Mouse (Mus musculus): ENCODE measurements at regions not wholly inside any gene's neighbourhood (a gene's known extent, or its start where the extent isn't known, plus 50 kb on each side); places are given as distances from the start of the nearest gene placed in this dataset.
A peak's percentile ranks its signal among the peaks of the same experiment; 100 is the strongest.

DNA sequence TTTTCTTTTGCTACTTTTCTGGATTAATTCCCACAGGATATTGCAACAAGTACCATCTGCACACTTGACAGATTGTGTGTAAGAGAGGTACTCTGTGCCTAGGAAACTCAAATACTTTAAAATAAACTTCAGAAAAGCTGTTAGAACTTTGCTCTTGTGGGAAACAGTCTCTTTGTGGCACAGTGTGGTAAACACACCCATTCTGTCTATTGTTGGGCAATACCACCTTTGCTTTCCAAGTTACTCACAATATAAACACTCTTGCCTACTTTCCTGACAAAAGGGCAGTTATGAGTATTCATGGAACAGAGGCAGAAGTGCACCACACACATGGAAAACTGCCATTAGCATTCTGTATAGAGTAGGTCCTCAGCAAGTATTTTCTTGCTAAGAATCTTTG is 577.5 kb upstream of the Lrrn3 start:
- Histone ChIP-seq H3K36me3 (ENCODE audit: control insufficient read depth, insufficient read depth, low read length) (no peaks in the 10 kb centered on the region), H3K4me3 (ENCODE audit: control insufficient read depth, low read depth, low read length) (no peak overlapping the region), H3K4me1 (ENCODE audit: control insufficient read depth, insufficient read depth, low read length) (no peaks in the 10 kb centered on the region), H3K27ac (ENCODE audit: control insufficient read depth, insufficient read depth, low read depth, low read length) (no peak overlapping the region), H3K27me3 (ENCODE audit: control insufficient read depth, insufficient read depth, low read length) (no peaks in the 10 kb centered on the region)
- TF ChIP-seq CTCF (IDR thresholded peaks at IDR 0.05; ENCODE audit: control insufficient read depth, insufficient read depth, insufficient replicate concordance, low read depth, low read length) (no peak), POLR2A (IDR thresholded peaks at IDR 0.05; ENCODE audit: control insufficient read depth, low read depth, low read length) (no peak)

DNA sequence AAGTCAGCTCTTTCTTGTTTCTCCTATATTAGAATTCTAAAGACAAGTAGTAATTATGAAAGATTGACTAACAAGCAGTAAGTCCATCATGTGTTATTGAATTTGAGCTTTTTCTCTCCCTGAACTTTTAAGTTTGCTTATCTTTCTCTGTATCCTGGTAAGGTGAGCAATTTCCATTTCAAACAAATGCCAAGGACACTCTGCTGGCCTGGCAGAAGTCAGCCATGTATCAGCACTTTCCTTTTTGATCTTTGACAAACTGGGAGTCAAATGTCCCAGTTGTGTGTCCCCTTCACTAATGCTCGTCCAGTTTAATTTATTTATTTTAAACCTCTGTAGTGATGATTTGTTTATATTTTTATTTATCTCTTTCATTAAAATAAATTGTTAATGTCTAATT is 562.8 kb upstream of the Lrrn3 start:
- no peaks in the 10 kb centered on the region for H3K27me3 ChIP-seq (ENCODE audit: control insufficient read depth, insufficient read depth, low read length)
- H3K36me3 ChIP-seq (ENCODE audit: control insufficient read depth, insufficient read depth, low read length): no peaks in the 10 kb centered on the region
- no peak overlapping the region for H3K27ac ChIP-seq (ENCODE audit: control insufficient read depth, insufficient read depth, low read depth, low read length)
- TF ChIP-seq POLR2A (IDR thresholded peaks at IDR 0.05; ENCODE audit: control insufficient read depth, low read depth, low read length): no peak
- no peak for TF ChIP-seq CTCF (IDR thresholded peaks at IDR 0.05; ENCODE audit: control insufficient read depth, insufficient read depth, insufficient replicate concordance, low read depth, low read length)
- no peaks in the 10 kb centered on the region for H3K4me1 ChIP-seq (ENCODE audit: control insufficient read depth, insufficient read depth, low read length)
- H3K4me3 ChIP-seq (ENCODE audit: control insufficient read depth, low read depth, low read length): no peak overlapping the region

DNA sequence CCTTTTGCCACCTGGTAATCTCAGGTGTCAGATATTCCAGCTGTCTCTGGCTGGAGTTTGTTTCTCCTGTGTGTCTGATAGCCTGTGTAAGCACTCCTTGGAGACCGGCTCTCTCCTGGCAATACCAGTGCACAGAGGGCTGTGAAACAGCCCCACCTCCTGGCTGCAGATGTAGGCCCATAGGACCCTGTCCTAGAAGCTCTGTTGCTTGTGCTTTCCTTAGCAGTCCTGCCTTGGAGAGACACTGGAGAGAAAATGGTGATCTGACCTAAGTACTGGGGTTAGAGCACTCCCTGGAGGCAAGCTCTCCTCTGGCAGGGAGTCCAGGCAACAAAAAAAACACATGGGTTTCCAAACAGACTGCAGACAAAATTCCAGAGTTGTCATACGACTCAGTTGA is 541.6 kb upstream of the Lrrn3 start:
- Histone ChIP-seq H3K27ac (ENCODE audit: control insufficient read depth, insufficient read depth, low read depth, low read length) (no peak overlapping the region), H3K4me1 (ENCODE audit: control insufficient read depth, insufficient read depth, low read length) (no peaks in the 10 kb centered on the region), H3K27me3 (ENCODE audit: control insufficient read depth, insufficient read depth, low read length) (no peaks in the 10 kb centered on the region), H3K4me3 (ENCODE audit: control insufficient read depth, low read depth, low read length) (no peak overlapping the region), H3K36me3 (ENCODE audit: control insufficient read depth, insufficient read depth, low read length) (no peaks in the 10 kb centered on the region)
- TF ChIP-seq POLR2A (IDR thresholded peaks at IDR 0.05; ENCODE audit: control insufficient read depth, low read depth, low read length) (no peak), CTCF (IDR thresholded peaks at IDR 0.05; ENCODE audit: control insufficient read depth, insufficient read depth, insufficient replicate concordance, low read depth, low read length) (peak; percentile 3; the same call in 1 of the 2 replicates)

DNA sequence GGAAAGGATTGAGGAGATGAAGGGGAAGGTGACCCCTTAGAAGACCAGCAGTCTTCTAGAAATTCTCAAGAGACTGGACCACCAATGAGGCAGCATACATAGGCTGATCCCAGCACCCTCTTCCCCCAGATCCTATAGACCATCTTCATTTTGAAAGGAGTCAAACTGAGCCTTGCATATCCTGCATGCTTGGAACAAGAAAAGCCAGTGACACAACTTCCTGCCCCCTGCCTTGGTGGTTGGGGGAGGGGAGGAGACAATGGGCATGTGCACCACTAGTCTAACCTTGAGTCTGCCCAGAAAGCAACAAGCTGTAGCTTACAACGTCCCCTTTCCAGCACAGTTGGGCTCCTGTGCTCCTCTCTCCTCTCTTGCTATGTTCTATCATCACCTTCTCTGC is 531.3 kb upstream of the Lrrn3 start:
- Histone ChIP-seq H3K4me3 (ENCODE audit: control insufficient read depth, low read depth, low read length) (peak overlapping the region; percentile 25), H3K36me3 (ENCODE audit: control insufficient read depth, insufficient read depth, low read length) (no peaks in the 10 kb centered on the region), H3K4me1 (ENCODE audit: control insufficient read depth, insufficient read depth, low read length) (no peaks in the 10 kb centered on the region), H3K27ac (ENCODE audit: control insufficient read depth, insufficient read depth, low read depth, low read length) (no peak overlapping the region), H3K27me3 (ENCODE audit: control insufficient read depth, insufficient read depth, low read length) (no peaks in the 10 kb centered on the region)
- TF ChIP-seq POLR2A (IDR thresholded peaks at IDR 0.05; ENCODE audit: control insufficient read depth, low read depth, low read length) (no peak), CTCF (IDR thresholded peaks at IDR 0.05; ENCODE audit: control insufficient read depth, insufficient read depth, insufficient replicate concordance, low read depth, low read length) (no peak)

DNA sequence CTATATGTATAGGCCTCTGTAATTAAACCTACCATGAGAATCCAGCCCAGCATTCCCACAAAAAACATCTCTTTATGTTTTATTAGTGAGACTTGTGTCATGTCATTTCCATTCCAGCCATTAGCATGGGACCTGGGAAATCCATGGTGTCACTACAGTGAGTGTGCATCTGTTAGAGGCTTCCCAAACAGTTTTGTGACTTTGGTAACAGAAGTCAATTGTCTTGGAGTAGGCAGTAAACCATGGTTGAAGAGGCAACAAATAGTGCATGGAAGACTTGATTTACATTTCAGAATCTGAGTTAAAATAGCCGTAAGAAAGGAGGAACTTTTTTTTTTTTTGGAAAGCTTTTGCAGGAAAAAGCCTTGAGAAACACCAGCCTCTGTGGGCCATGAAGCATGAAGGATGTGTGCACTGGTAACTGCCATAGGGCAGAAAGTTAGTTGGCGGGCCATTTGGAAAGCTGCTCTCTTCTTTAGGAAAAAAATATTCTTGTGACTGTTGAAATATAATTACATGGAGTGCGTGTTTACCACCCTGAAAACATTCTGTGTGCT is 522.7 kb upstream of the Lrrn3 start:
- Histone ChIP-seq H3K4me3 (ENCODE audit: control insufficient read depth, low read depth, low read length) (no peak overlapping the region), H3K36me3 (ENCODE audit: control insufficient read depth, insufficient read depth, low read length) (no peaks in the 10 kb centered on the region), H3K27ac (ENCODE audit: control insufficient read depth, insufficient read depth, low read depth, low read length) (no peak overlapping the region), H3K27me3 (ENCODE audit: control insufficient read depth, insufficient read depth, low read length) (no peaks in the 10 kb centered on the region), H3K4me1 (ENCODE audit: control insufficient read depth, insufficient read depth, low read length) (no peaks in the 10 kb centered on the region)
- TF ChIP-seq POLR2A (IDR thresholded peaks at IDR 0.05; ENCODE audit: control insufficient read depth, low read depth, low read length) (no peak), CTCF (IDR thresholded peaks at IDR 0.05; ENCODE audit: control insufficient read depth, insufficient read depth, insufficient replicate concordance, low read depth, low read length) (no peak)

DNA sequence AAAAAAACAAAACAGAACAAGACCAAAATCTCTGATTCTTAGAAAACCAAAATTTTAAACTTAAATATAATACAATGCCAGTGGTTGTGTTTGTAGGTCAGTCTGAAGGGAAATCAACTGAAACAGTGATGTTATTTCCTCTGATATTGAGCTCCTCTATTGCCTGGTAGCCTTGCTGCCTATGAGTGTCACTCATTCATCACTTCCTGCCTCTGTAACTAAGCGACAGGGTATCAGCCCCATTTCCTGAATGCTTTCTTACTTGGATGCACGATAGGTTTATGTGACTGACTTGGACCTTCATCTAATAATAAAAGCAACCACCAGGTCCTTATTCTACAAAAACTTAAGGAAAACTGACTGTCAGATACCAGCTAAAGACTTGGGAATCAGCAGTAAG is 520.7 kb upstream of the Lrrn3 start:
- Histone ChIP-seq H3K4me1 (ENCODE audit: control insufficient read depth, insufficient read depth, low read length) (no peaks in the 10 kb centered on the region), H3K27me3 (ENCODE audit: control insufficient read depth, insufficient read depth, low read length) (no peaks in the 10 kb centered on the region), H3K27ac (ENCODE audit: control insufficient read depth, insufficient read depth, low read depth, low read length) (no peak overlapping the region), H3K36me3 (ENCODE audit: control insufficient read depth, insufficient read depth, low read length) (no peaks in the 10 kb centered on the region), H3K4me3 (ENCODE audit: control insufficient read depth, low read depth, low read length) (no peak overlapping the region)
- no peak for TF ChIP-seq POLR2A (IDR thresholded peaks at IDR 0.05; ENCODE audit: control insufficient read depth, low read depth, low read length)
- no peak for TF ChIP-seq CTCF (IDR thresholded peaks at IDR 0.05; ENCODE audit: control insufficient read depth, insufficient read depth, insufficient replicate concordance, low read depth, low read length)

Data from testis, adult 2 months (tissue).